Mouse (Mus musculus) neutrophil, adult 65 days (primary cell): ENCODE results near the gene Arid1a. TPM values are rescaled to one million over a fixed set of nuclear protein-coding genes. Genes with fewer than 3 reads are reported as not detected.

Source experiments
- total RNA-seq: library from RNA; stranded (reverse); gene quantifications from 2 replicates; pipeline ENCODE4 v1.2.4, GENCODE M21; 2023

Arid1a gene
- total RNA-seq, result 110 and 119 TPM in 2 replicates

DNA sequence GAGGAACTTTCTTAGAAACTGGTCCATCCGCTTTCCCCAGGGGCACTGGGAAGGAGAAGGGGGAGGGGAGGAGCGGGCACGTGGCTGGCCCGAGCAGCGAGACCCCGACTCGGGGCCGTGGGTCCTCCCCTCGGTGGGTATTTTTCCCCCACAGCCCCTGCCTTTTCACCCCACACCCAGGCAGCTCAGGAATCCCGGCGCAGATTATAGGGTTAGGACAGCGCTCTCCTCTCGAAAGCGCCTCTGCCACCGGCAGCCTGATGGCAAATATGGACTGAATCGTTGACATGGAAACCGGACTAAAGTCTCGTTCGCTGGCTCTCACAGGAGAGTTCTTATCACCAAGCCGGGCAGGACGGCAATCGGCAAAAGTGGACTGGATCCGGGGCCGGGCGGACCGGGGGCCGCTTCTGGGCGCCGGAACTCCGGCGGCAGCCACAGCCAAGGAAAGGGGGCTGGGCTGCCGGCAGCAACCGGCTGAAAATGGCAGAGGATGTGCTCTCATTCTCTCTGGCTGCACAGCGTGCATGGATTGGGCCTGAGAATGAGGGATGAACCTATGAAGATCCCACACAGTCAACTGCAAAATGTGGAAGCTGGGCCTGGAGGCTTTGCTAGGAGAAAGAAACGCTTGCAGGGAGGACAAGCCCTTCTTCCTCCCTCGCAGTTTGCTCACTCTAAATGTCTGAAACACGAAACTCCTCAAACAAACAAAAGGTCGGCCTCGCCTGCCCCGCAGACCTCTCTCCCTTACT, at the start of gene Arid1a:
Arid1a (minus strand) TSS at position 256 of the 755 bp plus-strand sequence.

DNA sequence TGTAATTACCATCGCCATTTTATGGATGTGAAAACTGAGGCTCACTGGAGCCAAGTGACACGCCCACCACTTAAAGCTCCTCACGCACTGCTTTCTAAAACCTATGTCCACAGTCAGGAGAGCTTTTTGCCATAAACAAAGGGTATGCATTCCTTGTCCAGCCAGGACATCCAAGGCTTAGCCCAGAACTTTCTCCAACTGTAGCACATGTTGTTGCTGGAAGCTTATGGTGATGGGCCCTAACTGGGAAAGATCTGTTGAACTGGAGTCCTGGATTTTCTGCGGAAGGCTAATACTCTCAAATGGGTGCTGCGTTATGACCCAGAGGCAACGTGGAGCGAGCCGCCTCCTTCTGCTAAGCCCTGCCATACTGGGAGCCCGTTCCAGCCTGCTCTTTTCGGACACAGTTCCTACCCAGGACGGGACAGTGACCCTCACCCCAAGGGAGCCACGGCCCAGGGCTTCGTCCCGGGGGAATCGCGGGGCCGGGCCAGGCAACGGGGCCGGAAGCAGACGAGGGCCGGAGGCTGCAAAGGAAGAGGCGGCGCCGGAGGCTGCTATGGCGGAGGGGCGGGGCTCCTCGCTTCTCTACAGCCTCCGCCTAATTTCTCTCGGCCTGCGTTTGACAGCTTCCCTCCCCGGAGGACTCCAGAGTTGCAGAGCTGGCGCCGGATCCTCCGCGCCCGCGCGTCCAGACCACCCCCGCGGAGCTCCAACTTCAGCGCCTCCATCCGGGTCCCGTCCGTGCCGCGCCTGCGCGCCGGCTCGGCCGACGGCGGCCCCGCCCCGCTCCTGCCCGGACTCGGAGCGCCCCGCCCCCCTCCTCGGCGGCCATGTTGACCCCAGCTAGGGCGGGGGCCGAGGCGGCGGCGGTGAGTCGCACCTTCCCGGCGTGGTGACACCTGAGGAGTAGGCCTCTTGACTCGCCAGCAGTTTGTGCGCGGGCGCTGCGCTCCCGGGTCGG, 84.4 kb downstream of the Arid1a start, which contains the start of gene Pigv:
Pigv (minus strand) TSS at position 767 of the 964 bp plus-strand sequence.

DNA sequence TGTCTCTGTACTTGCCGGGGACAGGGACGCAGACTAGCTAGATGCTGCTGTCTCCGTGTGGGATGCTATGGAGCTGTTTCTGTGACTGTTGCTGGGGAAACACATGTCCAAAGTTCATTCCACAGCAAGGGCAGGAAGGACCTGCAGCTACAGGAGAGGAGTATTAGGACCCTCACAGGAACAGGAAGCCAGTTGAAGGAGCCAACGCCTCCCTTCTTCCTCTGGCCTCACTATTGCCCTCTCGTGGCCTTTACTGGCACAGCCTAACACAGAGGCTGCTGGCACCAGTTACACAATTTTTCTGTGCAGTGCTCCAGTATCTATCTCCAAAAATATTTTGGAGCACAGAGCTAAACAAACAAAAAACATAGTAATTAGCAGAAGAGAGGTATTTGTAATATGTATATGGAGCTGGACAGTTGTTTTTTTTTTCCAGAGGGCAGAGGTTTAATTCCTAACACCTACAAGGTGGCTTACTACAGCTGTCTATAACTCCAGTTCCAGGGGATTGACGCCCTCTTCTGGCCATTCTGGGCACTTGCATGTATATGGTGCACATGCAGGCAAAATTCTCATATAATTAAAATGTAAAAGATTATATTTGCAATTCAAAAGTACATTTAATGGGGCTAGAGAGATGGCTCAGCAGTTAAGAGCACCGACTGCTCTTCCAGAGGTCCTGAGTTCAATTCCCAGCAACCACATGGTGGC, 106.4 kb downstream of the Arid1a start, which contains the start of gene Zdhhc18:
Zdhhc18 (minus strand) TSS at position 166 of the 711 bp plus-strand sequence.

Other genes with a start within 250 kb of the Arid1a start
- not detected in 2 replicates for gene Kdf1, start 237.8 kb downstream of the Arid1a start, total RNA-seq
- gene Nudc, start 210.8 kb downstream of the Arid1a start, total RNA-seq, result 41.1 and 41.8 TPM in 2 replicates
- not detected in 2 replicates for gene Nr0b2, start 203.4 kb downstream of the Arid1a start, total RNA-seq
- 20.6 and 25.8 TPM in 2 replicates for gene Gpatch3, start 182.0 kb downstream of the Arid1a start, total RNA-seq
- 17.6 and 23.4 TPM in 2 replicates for gene Gpn2, start 172.4 kb downstream of the Arid1a start, total RNA-seq
- 8.6 and 16.1 TPM in 2 replicates for gene Sfn, start 154.6 kb downstream of the Arid1a start, total RNA-seq
- 99.9 and 129 TPM in 2 replicates for gene Zdhhc18, start 106.6 kb downstream of the Arid1a start, total RNA-seq
- gene Pigv, start 84.1 kb downstream of the Arid1a start, total RNA-seq, result 18.2 and 25.4 TPM in 2 replicates
- 224 and 233 TPM in 2 replicates for gene Rps6ka1, start 131.0 kb upstream of the Arid1a start, total RNA-seq
- 1,291 and 1,358 TPM in 2 replicates for gene Hmgn2, start 211.9 kb upstream of the Arid1a start, total RNA-seq
- gene Dhdds, start 244.1 kb upstream of the Arid1a start, total RNA-seq, result 55.6 and 75.5 TPM in 2 replicates